Mouse (Mus musculus): ENCODE data around the gene Mis18a.

The Mis18a gene

DNA sequence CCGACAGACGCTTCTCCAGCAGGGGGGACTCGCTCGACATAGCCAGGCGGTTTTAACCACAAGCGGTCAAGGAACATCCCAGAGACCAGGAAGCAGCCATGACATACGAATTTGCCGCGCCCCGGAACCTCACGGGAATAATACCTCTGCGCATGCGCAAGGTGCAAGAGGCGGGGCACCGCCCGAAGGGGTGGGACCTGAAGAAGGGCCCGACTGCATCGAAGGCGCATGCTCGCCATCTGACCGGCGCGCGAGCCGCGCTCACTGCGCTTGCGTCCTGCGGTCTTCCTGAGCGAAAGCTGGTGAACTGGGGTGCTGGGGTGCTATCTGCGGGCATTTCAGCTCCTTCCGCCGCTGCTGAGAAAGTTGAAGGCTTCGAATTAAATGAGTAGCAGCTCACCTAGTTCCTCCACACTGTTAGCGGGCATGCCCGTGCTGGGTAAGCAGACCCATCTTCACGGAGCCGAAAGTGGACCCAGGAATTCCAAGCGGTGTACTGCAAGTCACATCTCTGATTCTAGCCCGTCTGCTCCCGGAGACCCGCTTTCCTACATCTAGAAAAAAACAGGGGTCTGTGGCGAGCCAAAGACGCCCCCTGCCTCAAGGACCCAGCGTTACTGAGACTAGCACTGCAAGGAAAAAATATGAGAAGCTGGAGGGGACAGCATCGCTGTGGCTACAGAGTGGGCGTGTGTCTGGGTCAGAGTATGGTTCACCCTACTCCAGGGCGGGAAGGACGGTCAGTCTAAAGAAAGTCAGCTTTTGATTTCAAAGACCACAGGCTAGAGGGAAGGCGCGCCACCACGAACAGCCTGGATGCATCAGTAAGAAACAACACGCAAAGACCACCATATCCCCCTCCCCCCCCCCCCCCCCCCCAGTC, at the start of gene Mis18a:
Mis18a (minus strand) TSS at position 172 of the 883 bp plus-strand sequence.
- DNase-seq: peak; percentile 93 to 96

DNA sequence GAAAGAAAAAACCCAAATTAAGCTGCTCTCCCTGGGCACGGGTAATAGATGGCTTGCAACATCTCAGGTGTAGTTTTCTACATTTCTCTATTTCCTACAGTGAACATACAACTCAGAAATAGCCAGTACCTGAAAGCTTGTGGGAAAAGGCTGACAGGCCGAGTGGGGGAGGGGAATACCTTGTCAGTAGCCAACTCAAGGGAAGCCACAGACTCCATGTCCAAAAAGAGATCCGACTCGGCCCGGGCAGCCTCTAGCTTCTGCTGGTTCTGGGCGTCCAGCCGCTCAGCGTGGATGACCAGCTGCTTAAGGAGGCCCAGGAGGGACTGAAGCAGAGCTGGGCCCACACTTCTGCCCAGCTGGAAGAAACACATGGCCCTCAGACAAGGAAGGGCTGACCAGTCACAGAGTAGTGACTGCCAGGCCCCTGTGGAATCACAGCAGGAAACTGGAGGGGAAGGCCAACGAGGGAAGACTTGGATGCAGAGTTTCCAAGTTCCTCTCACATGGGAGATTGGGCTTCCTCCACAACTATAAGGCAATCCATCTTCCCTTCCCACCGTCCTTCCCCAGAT, 48.8 kb upstream of the Mis18a start:
- no peak for DNase-seq

GRCm38 (mm10) chr16:90774646-90775045, 47.4 kb upstream of the Mis18a start:
- no peak for DNase-seq

DNA sequence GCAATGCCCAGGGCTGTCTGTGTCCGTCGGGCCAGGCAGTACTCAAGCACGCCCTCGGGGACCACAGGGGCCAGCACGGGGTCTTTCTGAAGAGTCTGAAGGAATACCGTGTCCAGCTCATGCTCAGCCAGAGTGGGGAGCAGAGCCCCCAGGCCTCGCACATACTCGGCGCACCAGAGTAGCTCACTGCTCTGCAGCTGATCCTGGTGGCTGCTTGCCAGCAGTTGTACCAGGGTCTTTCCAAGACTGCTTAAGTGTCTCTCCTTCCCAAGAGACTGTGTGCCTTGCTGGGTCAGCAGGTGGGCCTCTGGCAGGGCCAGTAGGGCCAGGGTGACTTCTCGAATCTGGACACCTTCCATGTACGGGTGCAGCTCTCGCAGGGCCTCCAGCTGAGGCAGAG, 47.0 kb upstream of the Mis18a start:
- DNase-seq: no peak

GRCm38 (mm10) chr16:90766919-90767454, 39.8 kb upstream of the Mis18a start:
- no peak for DNase-seq

GRCm38 (mm10) chr16:90765195-90765877, 38.1 kb upstream of the Mis18a start:
- no peak for DNase-seq

GRCm38 (mm10) chr16:90760515-90760914, 33.3 kb upstream of the Mis18a start:
- DNase-seq: peak in 1 of 2 experiments; percentile 13

DNA sequence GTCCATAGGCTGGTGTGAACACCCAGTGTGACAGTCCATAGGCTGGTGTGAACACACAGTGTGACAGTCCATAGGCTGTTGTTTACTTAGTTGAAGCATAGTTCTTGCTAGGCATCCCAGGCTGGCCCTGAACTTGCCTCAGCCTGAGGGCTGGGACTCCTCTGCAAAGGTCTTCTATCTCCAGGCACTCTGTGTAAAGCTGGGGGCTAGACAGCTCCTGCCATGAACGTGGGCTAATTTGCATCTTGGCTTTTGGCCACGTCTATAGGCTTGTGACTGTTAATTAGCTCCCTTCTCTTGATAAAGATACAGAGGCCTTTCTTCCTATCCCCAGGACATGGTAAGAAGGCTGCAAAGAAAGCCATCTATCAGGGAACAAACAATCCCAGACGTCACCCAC, 32.1 kb upstream of the Mis18a start:
- DNase-seq: no peak

DNA sequence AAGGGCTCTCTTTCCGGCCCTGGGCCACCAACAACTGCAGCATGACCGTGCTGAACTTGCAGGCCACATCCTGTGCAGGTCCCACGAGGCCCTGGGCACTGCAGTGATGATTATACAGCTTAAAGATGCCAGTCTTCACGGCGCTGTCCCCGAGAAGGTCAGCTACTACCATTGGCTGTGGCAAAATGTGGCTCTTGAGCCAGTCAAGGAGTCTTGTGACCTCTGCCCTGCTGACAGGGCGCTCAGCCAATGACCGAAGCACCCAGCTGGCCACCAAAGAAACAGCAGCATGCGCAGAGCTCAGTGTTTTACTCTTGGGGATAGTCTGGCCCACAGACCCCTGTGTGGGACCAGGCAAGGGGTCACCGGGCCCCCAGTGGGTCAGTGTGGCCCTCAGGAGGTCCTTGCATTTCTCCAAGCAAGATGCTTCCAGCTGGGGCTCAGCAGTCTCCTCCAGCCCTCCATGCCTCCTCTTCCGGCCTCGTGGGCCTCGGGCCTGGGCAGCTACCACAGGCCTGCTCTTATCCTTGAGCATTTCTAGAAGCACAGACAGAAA, 26.3 kb upstream of the Mis18a start:
- DNase-seq: no peak

GRCm38 (mm10) chr16:90748169-90748568, 21.0 kb upstream of the Mis18a start:
- no peak for DNase-seq

- DNase-seq: no peak
Measured at GRCm38 (mm10) chr16:90747143-90747542, 19.9 kb upstream of the Mis18a start.

GRCm38 (mm10) chr16:90738092-90738956, 11.1 kb upstream of the Mis18a start, which contains the start of gene Mrap:
Mrap (plus strand) TSS chr16:90738207.
- peak; percentile 34 to 42 for DNase-seq

GRCm38 (mm10) chr16:90736672-90737270, 9.6 kb upstream of the Mis18a start:
- no peak for DNase-seq

DNA sequence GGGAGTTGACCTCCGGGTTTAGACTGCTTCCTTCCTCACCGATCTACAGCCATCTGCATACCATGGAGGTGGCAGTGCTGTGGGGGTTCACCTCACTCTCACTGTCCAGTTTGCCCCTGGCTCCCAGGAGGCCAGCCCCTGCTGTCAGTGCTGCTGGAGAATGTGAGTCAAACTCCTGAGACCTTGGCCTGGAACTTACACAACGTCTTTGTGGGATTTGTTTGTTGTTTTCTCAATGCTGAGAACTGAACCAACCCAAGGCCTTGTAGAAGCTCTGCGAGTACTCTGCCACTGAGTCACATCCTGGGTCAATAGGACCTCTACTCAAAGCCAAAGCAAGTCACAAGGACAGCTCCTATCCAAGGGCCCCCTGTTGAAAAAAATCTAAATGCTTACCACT, 8.4 kb upstream of the Mis18a start:
- DNase-seq: no peak

DNA sequence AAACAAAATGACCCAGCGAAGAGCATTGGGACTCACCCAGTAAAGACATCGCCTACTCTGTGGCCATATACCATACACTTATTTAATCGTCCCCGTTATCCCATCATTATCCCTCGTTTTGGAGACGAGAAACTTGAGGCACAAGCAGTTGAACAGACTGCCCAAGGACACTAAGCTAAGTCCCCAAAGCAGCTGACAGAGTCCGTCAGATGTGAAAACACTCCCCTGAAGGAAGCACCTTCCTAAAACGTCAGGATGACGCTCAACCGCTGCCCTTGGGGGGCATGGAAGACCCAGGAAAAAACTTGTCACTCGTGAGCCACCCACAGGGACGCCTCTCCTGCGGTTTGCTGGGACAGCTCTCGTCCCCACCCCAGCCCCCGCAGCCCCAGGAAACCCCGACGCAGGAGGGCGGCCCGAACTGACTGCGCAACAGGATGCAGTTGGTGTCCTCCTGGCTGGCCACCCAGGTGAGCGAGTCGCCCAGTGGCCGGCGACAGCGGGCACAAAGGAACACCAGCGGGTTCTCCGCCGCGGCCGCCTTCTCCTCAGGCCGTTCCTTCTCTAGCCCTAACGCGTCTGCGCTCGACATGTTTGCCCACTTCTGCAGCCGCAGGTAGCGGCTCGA, 490 bp downstream of the Mis18a start:
- DNase-seq: no peak

- no peak for DNase-seq
Measured at GRCm38 (mm10) chr16:90724051-90724450, 3.2 kb downstream of the Mis18a start.

DNA sequence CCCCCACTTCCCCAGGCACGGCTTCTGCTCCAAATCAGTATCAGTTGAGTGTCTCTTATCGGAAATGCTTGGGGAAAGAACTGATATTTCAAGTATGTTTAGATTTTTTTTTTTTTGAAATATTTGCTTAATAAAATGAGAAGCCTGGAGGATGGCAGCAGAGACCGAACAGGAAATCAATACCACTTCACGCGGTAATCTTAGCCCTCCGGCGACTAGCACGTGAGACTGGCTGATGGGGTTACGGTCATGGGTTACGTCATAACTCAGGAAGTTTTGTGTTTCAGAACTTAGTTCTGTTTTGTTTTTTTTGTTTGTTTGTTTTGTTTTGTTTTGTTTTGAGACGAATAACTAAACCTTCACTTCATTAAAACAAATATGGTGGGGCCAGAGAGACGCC, 16.9 kb downstream of the Mis18a start:
- DNase-seq: no peak

- DNase-seq: peak; percentile 59 to 70
Measured at GRCm38 (mm10) chr16:90709711-90710289, 17.4 kb downstream of the Mis18a start.

GRCm38 (mm10) chr16:90706279-90706678, 20.9 kb downstream of the Mis18a start:
- no peak for DNase-seq

DNA sequence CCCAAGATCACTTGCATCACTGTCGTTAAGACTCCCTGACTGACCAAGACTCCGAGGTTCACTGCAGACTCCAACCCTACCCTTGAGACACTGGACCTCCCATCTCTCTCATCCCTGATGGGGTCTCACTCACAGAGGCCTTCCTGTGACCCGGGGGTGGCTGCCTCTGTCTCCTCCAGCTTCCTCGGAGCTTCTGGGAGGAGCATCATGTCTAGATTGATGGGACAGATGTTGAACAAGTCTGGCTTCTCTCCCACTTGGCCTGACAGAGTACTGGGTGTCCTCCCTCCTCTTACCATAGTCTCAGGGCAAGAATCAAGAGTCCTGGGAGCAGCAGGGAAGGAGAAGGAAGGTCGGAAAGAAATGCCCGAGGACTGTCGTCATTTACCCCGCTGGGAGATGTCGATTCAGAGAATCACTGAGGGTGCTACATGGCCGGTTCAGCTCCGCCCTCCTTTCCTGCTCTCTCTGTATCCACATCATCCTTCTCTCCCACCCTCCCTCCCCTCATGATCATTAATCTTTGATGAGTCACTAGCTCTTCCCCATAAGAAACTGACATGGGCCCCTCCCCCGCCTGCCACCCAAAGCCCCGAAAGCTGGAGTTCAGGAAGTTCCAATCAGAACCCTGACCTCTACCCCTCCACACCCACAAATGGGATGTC, 22.9 kb downstream of the Mis18a start:
- DNase-seq: peak in 1 of 2 experiments; percentile 21
